Mouse (Mus musculus) E14TG2a.4 (cell line): ENCODE results near the gene Rab26.

Source experiments
- H3K27me3 ChIP-seq: 2 replicates; pipeline ENCODE4 v1.6.1; 2014; ENCODE audit warnings: low read length, control low read depth; ENCODE audit not compliant: insufficient read depth
- H3K36me3 ChIP-seq: 2 replicates; pipeline ENCODE4 v1.6.1; 2014; ENCODE audit warnings: low read length, control low read depth; ENCODE audit not compliant: insufficient read depth
- H3K4me1 ChIP-seq: replicated peaks from 2 replicates; pipeline ENCODE4 v1.6.1; 2014; ENCODE audit warnings: low read depth, low read length, control low read depth
- H3K4me3 ChIP-seq: replicated peaks from 2 replicates; pipeline ENCODE4 v1.5.1; 2014; ENCODE audit warnings: mild to moderate bottlenecking, low read length
- H3K9me3 ChIP-seq: 2 replicates; pipeline ENCODE4 v1.6.1; 2014; ENCODE audit warnings: low read length, control low read depth
- CTCF ChIP-seq: conservative IDR thresholded peaks from 2 replicates; pipeline ENCODE4 v1.5.1; 2014; ENCODE audit warnings: low read length
- NANOG ChIP-seq: IDR thresholded peaks from 2 replicates; pipeline ENCODE4 v1.6.1; 2014; ENCODE audit warnings: borderline replicate concordance, low read length, mixed read lengths
- POU5F1 ChIP-seq: IDR thresholded peaks from 2 replicates; pipeline ENCODE4 v1.6.1; 2014; ENCODE audit warnings: low read length, borderline replicate concordance

Rab26 gene

GRCm38 (mm10) chr17:24565092-24565491, 31.1 kb upstream of the Rab26 start:
- Histone ChIP-seq H3K9me3 (no peaks in the 10 kb centered on the region), H3K27me3 (no peaks in the 10 kb centered on the region), H3K36me3 (peaks cover 59% of the 10 kb centered on the region), H3K4me1 (peaks cover 58% of the 10 kb centered on the region), H3K4me3 (no peak overlapping the region)
- no peak for TF ChIP-seq NANOG
- TF ChIP-seq CTCF = no peak
- TF ChIP-seq POU5F1 = no peak

- no peaks in the 10 kb centered on the region for H3K9me3 ChIP-seq
- H3K27me3 ChIP-seq = no peaks in the 10 kb centered on the region
- no peak overlapping the region for H3K4me3 ChIP-seq
- peaks cover 53% of the 10 kb centered on the region for H3K36me3 ChIP-seq
- TF ChIP-seq CTCF (no peak), NANOG (no peak), POU5F1 (no peak)
- peaks cover 60% of the 10 kb centered on the region for H3K4me1 ChIP-seq
These were observed 30.4 kb upstream of the Rab26 start for GRCm38 (mm10) chr17:24564422-24564821.

- no peak for TF ChIP-seq POU5F1
- no peak for TF ChIP-seq NANOG
- TF ChIP-seq CTCF = no peak
- H3K4me3 ChIP-seq = no peak overlapping the region
- peaks cover 45% of the 10 kb centered on the region for H3K36me3 ChIP-seq
These were observed 29.6 kb upstream of the Rab26 start for GRCm38 (mm10) chr17:24563638-24564037.

GRCm38 (mm10) chr17:24561592-24561991, 27.6 kb upstream of the Rab26 start:
- no peak for TF ChIP-seq POU5F1
- TF ChIP-seq NANOG = no peak
- no peak for TF ChIP-seq CTCF
- no peaks in the 10 kb centered on the region for H3K9me3 ChIP-seq
- no peak overlapping the region for H3K4me3 ChIP-seq
- peaks cover 59% of the 10 kb centered on the region for H3K4me1 ChIP-seq
- no peaks in the 10 kb centered on the region for H3K27me3 ChIP-seq
- H3K36me3 ChIP-seq = peaks cover 30% of the 10 kb centered on the region

More at GRCm38 (mm10) chr17:24563638-24564037, 29.6 kb upstream of the Rab26 start:
- Histone ChIP-seq H3K9me3 (no peaks in the 10 kb centered on the region), H3K4me1 (peaks cover 64% of the 10 kb centered on the region), H3K27me3 (no peaks in the 10 kb centered on the region)

GRCm38 (mm10) chr17:24560301-24561028, 26.5 kb upstream of the Rab26 start:
- H3K4me3 ChIP-seq = no peak overlapping the region
- H3K4me1 ChIP-seq = peaks cover 52% of the 10 kb centered on the region
- no peaks in the 10 kb centered on the region for H3K27me3 ChIP-seq
- H3K36me3 ChIP-seq = peaks cover 22% of the 10 kb centered on the region
- no peaks in the 10 kb centered on the region for H3K9me3 ChIP-seq
- TF ChIP-seq NANOG (no peak), POU5F1 (no peak), CTCF (no peak)

- Histone ChIP-seq H3K36me3 (peaks cover 10% of the 10 kb centered on the region), H3K9me3 (no peaks in the 10 kb centered on the region), H3K27me3 (no peaks in the 10 kb centered on the region), H3K4me3 (no peak overlapping the region), H3K4me1 (peaks cover 44% of the 10 kb centered on the region)
- TF ChIP-seq POU5F1 = no peak
- TF ChIP-seq NANOG = no peak
- TF ChIP-seq CTCF = no peak
These were observed 25.1 kb upstream of the Rab26 start for GRCm38 (mm10) chr17:24559146-24559545.

GRCm38 (mm10) chr17:24558600-24559099, 24.6 kb upstream of the Rab26 start:
- H3K4me3 ChIP-seq = no peak overlapping the region
- peaks cover 10% of the 10 kb centered on the region for H3K36me3 ChIP-seq
- TF ChIP-seq POU5F1 = no peak
- TF ChIP-seq CTCF = no peak
- no peak for TF ChIP-seq NANOG
- H3K9me3 ChIP-seq = no peaks in the 10 kb centered on the region
- peaks cover 39% of the 10 kb centered on the region for H3K4me1 ChIP-seq
- no peaks in the 10 kb centered on the region for H3K27me3 ChIP-seq

GRCm38 (mm10) chr17:24557091-24557490, 23.1 kb upstream of the Rab26 start:
- no peaks in the 10 kb centered on the region for H3K27me3 ChIP-seq
- H3K4me1 ChIP-seq = peaks cover 28% of the 10 kb centered on the region
- peak overlapping the region; percentile 24; the same call in 1 of the 2 replicates for H3K4me3 ChIP-seq
- H3K36me3 ChIP-seq = peaks cover 12% of the 10 kb centered on the region
- TF ChIP-seq CTCF (no peak), NANOG (no peak), POU5F1 (no peak)
- H3K9me3 ChIP-seq = no peaks in the 10 kb centered on the region

- no peaks in the 10 kb centered on the region for H3K9me3 ChIP-seq
- H3K4me3 ChIP-seq = peak overlapping the region; percentile 95
- no peak for TF ChIP-seq POU5F1
- H3K27me3 ChIP-seq = peaks cover 22% of the 10 kb centered on the region
- peaks cover 6% of the 10 kb centered on the region; the same call in 1 of the 2 replicates for H3K36me3 ChIP-seq
- H3K4me1 ChIP-seq = peaks cover 34% of the 10 kb centered on the region
These were observed 17.0 kb upstream of the Rab26 start for GRCm38 (mm10) chr17:24551050-24551444.
